Mouse (Mus musculus): ENCODE data around the gene Ipo4.
A peak's percentile ranks its signal among the peaks of the same experiment; 100 is the strongest.

GRCm38 (mm10) chr14:55681160-55682117 is 45.7 kb upstream of the Ipo4 start, which contains the start of gene Tinf2:
- peak; percentile 88 for TF ChIP-seq CTCF (IDR thresholded peaks at IDR 0.05; ENCODE audit: borderline replicate concordance, extremely low read depth, insufficient read depth, insufficient read length)
- TF ChIP-seq POLR2A (IDR thresholded peaks at IDR 0.05; ENCODE audit: borderline replicate concordance, extremely low read depth, insufficient read depth, insufficient read length, poor library complexity, severe bottlenecking), result no peak
